13 mouse cellular contexts compared by ENCODE assay signal in genomic region chr14:48854188-48854924, GRCm38 (mm10).
DNase-seq lines count a peak whose midpoint lies in the region; ATAC-seq and TF ChIP-seq lines count a peak whose summit lies in the region.
"Had no signal": no experiment of that assay in that cellular context is flagged by ENCODE, and none has a peak within 500 bp of the region (broad histone marks: within the 10 kb centered on the region; RNA-seq: fewer than 3 reads in every experiment).

No protein-coding gene starts in this region.

- no peak overlapping the region for H3K4me3 ChIP-seq in forebrain, postnatal 0 days (ENCODE audit: low read depth, low read length)
- no peak overlapping the region for H3K4me3 ChIP-seq in midbrain, embryonic 12.5 days
- no peak overlapping the region for H3K4me3 ChIP-seq in lung, postnatal 0 days (ENCODE audit: low read depth, low read length)
- H3K4me3 ChIP-seq: embryonic facial prominence, embryonic 12.5 days; left cerebral cortex, adult 2 months had no signal

- ATAC-seq in forebrain, postnatal 0 days = peak; percentile 67
- ATAC-seq in midbrain, embryonic 12.5 days (ENCODE audit: low FRiP score, low read depth) = peak; percentile 74
- no peak for ATAC-seq in lung, postnatal 0 days

- H3K27me3 ChIP-seq in forebrain, postnatal 0 days (ENCODE audit: insufficient read depth, low read length) = peaks cover 13% of the 10 kb centered on the region; the same call in 1 of the 2 replicates
- H3K27me3 ChIP-seq in midbrain, embryonic 12.5 days = no peaks in the 10 kb centered on the region
- no peaks in the 10 kb centered on the region for H3K27me3 ChIP-seq in lung, postnatal 0 days (replicated peaks; ENCODE audit: insufficient read depth, low read length)
- H3K27me3 ChIP-seq: embryonic facial prominence, embryonic 12.5 days had no signal

- no peak overlapping the region for H3K4me2 ChIP-seq in forebrain, postnatal 0 days (ENCODE audit: low read depth)
- H3K4me2 ChIP-seq in midbrain, embryonic 12.5 days (replicated peaks) = peak overlapping the region; percentile 50
- H3K4me2 ChIP-seq in lung, postnatal 0 days (replicated peaks; ENCODE audit: low read depth, low read length) = no peak overlapping the region
- H3K4me2 ChIP-seq: embryonic facial prominence, embryonic 12.5 days; heart, embryonic 11.5 days had no signal

- no peak overlapping the region for H3K9ac ChIP-seq in forebrain, postnatal 0 days
- no peak overlapping the region for H3K9ac ChIP-seq in midbrain, embryonic 12.5 days (replicated peaks)
- H3K9ac ChIP-seq in lung, postnatal 0 days (replicated peaks; ENCODE audit: low read depth) = no peak overlapping the region
- H3K9ac ChIP-seq: embryonic facial prominence, embryonic 12.5 days had no signal

- TF ChIP-seq EP300 in lung, postnatal 0 days (IDR thresholded peaks at IDR 0.05) = no peak

- H3K9me3 ChIP-seq in forebrain, postnatal 0 days (ENCODE audit: low read length) = no peaks in the 10 kb centered on the region
- H3K9me3 ChIP-seq in midbrain, embryonic 12.5 days = no peaks in the 10 kb centered on the region
- no peaks in the 10 kb centered on the region for H3K9me3 ChIP-seq in lung, postnatal 0 days (ENCODE audit: low read length)
- H3K9me3 ChIP-seq: embryonic facial prominence, embryonic 12.5 days had no signal

- no peaks in the 10 kb centered on the region for H3K4me1 ChIP-seq in forebrain, postnatal 0 days (ENCODE audit: insufficient read depth)
- H3K4me1 ChIP-seq in midbrain, embryonic 12.5 days = peaks cover 26% of the 10 kb centered on the region
- no peaks in the 10 kb centered on the region for H3K4me1 ChIP-seq in lung, postnatal 0 days (ENCODE audit: insufficient read depth, low read depth, low read length)

- DNase-seq in cerebellum, adult 18-20 months = peak; percentile 13 to 14
- DNase-seq in cerebellum, adult 9-11 months = no peak
- DNase-seq in c-Kit-positive CD71-positive TER-119-positive erythroid progenitor cells, embryonic 14.5 days (ENCODE audit: low spot score) = peak; percentile 19
- peak; percentile 35 for DNase-seq in forebrain, postnatal 0 days
- DNase-seq in thymus, postnatal 14 days = no peak
- no peak for DNase-seq in lung, postnatal 10 days
- DNase-seq in lung, postnatal 0 days (ENCODE audit: low spot score) = no peak
- DNase-seq: kidney, postnatal 10 days; thymus, postnatal 25 days had no signal

- 23% methylated on average over 9 of the region's 9 CpGs for WGBS in forebrain, postnatal 0 days
- 19% methylated on average over 9 of the region's 9 CpGs for WGBS in midbrain, embryonic 12.5 days
- 27% methylated on average over 9 of the region's 9 CpGs for WGBS in lung, postnatal 0 days

- H3K27ac ChIP-seq in forebrain, postnatal 0 days (ENCODE audit: low read depth, low read length) = no peak overlapping the region
- peak overlapping the region; percentile 92 for H3K27ac ChIP-seq in midbrain, embryonic 12.5 days (replicated peaks)
- no peak overlapping the region for H3K27ac ChIP-seq in lung, postnatal 0 days (ENCODE audit: low read length)
- H3K27ac ChIP-seq: embryonic facial prominence, embryonic 12.5 days; left cerebral cortex, adult 2 months had no signal

- no peaks in the 10 kb centered on the region for H3K36me3 ChIP-seq in forebrain, postnatal 0 days (ENCODE audit: insufficient read depth)
- H3K36me3 ChIP-seq in midbrain, embryonic 12.5 days = no peaks in the 10 kb centered on the region
- H3K36me3 ChIP-seq in lung, postnatal 0 days (ENCODE audit: insufficient read depth, low read length) = no peaks in the 10 kb centered on the region
- H3K36me3 ChIP-seq: embryonic facial prominence, embryonic 12.5 days had no signal

- TF ChIP-seq CTCF in forebrain, postnatal 0 days (IDR thresholded peaks at IDR 0.05; ENCODE audit: low read depth) = no peak
- TF ChIP-seq CTCF in lung, postnatal 0 days (IDR thresholded peaks at IDR 0.05) = no peak

Comparison
In these comparisons a context has a peak if more than half of its experiments do, and no peak if none do; other contexts are left out.
1. DNase-seq: peak in cerebellum, adult 18-20 months (2 of 2), c-Kit-positive CD71-positive TER-119-positive erythroid progenitor cells, embryonic 14.5 days (single experiment) and forebrain, postnatal 0 days (single experiment); none in cerebellum, adult 9-11 months (single experiment), thymus, postnatal 14 days (single experiment), lung, postnatal 10 days (single experiment) and lung, postnatal 0 days (single experiment).